Mouse (Mus musculus) spleen, embryonic (tissue): ENCODE data around the gene Ddias.

Experiments used
- CTCF ChIA-PET: fragments of 350-600 bp; sonication (Branson Sonifier 250); formaldehyde crosslinking; loops from one replicate; lab custom pipeline; 2022; lab: Charles Lee

Ddias gene

GRCm38 (mm10) chr7:92870161-92870560, 3.9 kb downstream of the Ddias start:
- CTCF ChIA-PET: no interaction called here

GRCm38 (mm10) chr7:92866526-92866925, 7.5 kb downstream of the Ddias start:
- CTCF ChIA-PET: no interaction called here

- CTCF ChIA-PET: no interaction called here
Observed at GRCm38 (mm10) chr7:92848246-92848645, 25.8 kb downstream of the Ddias start.

- CTCF ChIA-PET: no interaction called here
Observed at GRCm38 (mm10) chr7:92842254-92842653, 31.8 kb downstream of the Ddias start.

GRCm38 (mm10) chr7:92837907-92838306, 36.1 kb downstream of the Ddias start:
- CTCF ChIA-PET: interaction anchor here (0.5 kb wide), 1 partner anchor 13 kb away, joined by 6 read pairs; no protein-coding TSS in a partner anchor

GRCm38 (mm10) chr7:92837226-92837625, 36.8 kb downstream of the Ddias start:
- CTCF ChIA-PET: interaction anchor here (0.5 kb wide), 1 partner anchor 13 kb away, joined by 6 read pairs; no protein-coding TSS in a partner anchor

GRCm38 (mm10) chr7:92836447-92836846, 37.6 kb downstream of the Ddias start:
- CTCF ChIA-PET: no interaction called here

GRCm38 (mm10) chr7:92834391-92834790, 39.7 kb downstream of the Ddias start:
- CTCF ChIA-PET: no interaction called here

GRCm38 (mm10) chr7:92832395-92832794, 41.7 kb downstream of the Ddias start:
- CTCF ChIA-PET: no interaction called here

- CTCF ChIA-PET: no interaction called here
Observed at GRCm38 (mm10) chr7:92827981-92828380, 46.1 kb downstream of the Ddias start.

- CTCF ChIA-PET: no interaction called here
Observed at GRCm38 (mm10) chr7:92826248-92826647, 47.8 kb downstream of the Ddias start.

GRCm38 (mm10) chr7:92822409-92823101, 51.5 kb downstream of the Ddias start:
- CTCF ChIA-PET: no interaction called here

- CTCF ChIA-PET: no interaction called here
Observed at GRCm38 (mm10) chr7:92821871-92822270, 52.2 kb downstream of the Ddias start.

- CTCF ChIA-PET: no interaction called here
Observed at GRCm38 (mm10) chr7:92820941-92821465, 53.0 kb downstream of the Ddias start.

- CTCF ChIA-PET: no interaction called here
Observed at GRCm38 (mm10) chr7:92820410-92820809, 53.6 kb downstream of the Ddias start.

- CTCF ChIA-PET: interaction anchor here (0.6 kb wide), 2 partner anchors 154 to 204 kb away, joined by 3 read pairs; no protein-coding TSS in a partner anchor
Observed at GRCm38 (mm10) chr7:92819656-92820055, 54.4 kb downstream of the Ddias start.

GRCm38 (mm10) chr7:92817886-92818285, 56.2 kb downstream of the Ddias start:
- CTCF ChIA-PET: interaction anchor here (1.1 kb wide), 1 partner anchor 9 kb away, joined by 3 read pairs; no protein-coding TSS in a partner anchor

- CTCF ChIA-PET: interaction anchor here (0.6 kb wide), 1 partner anchor 61 kb away, joined by 4 read pairs; no protein-coding TSS in a partner anchor
Observed at GRCm38 (mm10) chr7:92817242-92817641, 56.8 kb downstream of the Ddias start.

- CTCF ChIA-PET: interaction anchor here (0.5 kb wide), 1 partner anchor 58 kb away, joined by 3 read pairs; no protein-coding TSS in a partner anchor
Observed at GRCm38 (mm10) chr7:92811667-92812279, 62.3 kb downstream of the Ddias start.
